Mouse (Mus musculus): ENCODE data around the gene Lyar. TPM values are rescaled to one million over a fixed set of nuclear protein-coding genes. Genes with fewer than 3 reads are reported as not detected.

Gene Lyar
- total and polyA plus RNA-seq, 3 experiments, result 134 to 314 (median 195) TPM

GRCm38 (mm10) chr5:38190907-38191306 lies 29.4 kb upstream of the Lyar start:
- peaks cover 11% of the 10 kb centered on the region for H3K9me3 ChIP-seq (replicated peaks; ENCODE audit: low read length)
- no peak for DNase-seq (ENCODE audit: extremely low read depth)
- no peaks in the 10 kb centered on the region for H3K4me1 ChIP-seq (ENCODE audit: control insufficient read depth in 1 of 2, insufficient read depth in 2 of 2)
- no peak for TF ChIP-seq USF1 (IDR thresholded peaks at IDR 0.05; ENCODE audit: low read depth, low read length)
- TF ChIP-seq BHLHE40 (IDR thresholded peaks at IDR 0.05; ENCODE audit: low read depth, low read length), result no peak
- TF ChIP-seq IRF4 (IDR thresholded peaks at IDR 0.05; ENCODE audit: low read depth, low read length), result no peak
- no peak for TF ChIP-seq MAFK (IDR thresholded peaks at IDR 0.05; ENCODE audit: insufficient replicate concordance, low read length)
- TF ChIP-seq ZC3H11A (IDR thresholded peaks at IDR 0.05; ENCODE audit: low read depth, low read length), result no peak
- no peak for TF ChIP-seq MYC (IDR thresholded peaks at IDR 0.05; ENCODE audit: low read depth, low read length)
- no peak for TF ChIP-seq JUND (conservative IDR thresholded peaks at IDR 0.05; ENCODE audit: low read depth, low read length)
- TF ChIP-seq CHD2 (IDR thresholded peaks at IDR 0.05; ENCODE audit: low read length), result no peak
- no peak for TF ChIP-seq POLR2A (IDR thresholded peaks at IDR 0.05; ENCODE audit: low read depth, low read length)
- no peak for TF ChIP-seq MXI1 (IDR thresholded peaks at IDR 0.05; ENCODE audit: low read depth, low read length)
- TF ChIP-seq MAZ (IDR thresholded peaks at IDR 0.05; ENCODE audit: low read depth, low read length), result no peak
- TF ChIP-seq NRF1 (IDR thresholded peaks at IDR 0.05; ENCODE audit: low read depth, low read length), result no peak
- no peak for TF ChIP-seq GABPA (IDR thresholded peaks at IDR 0.05; ENCODE audit: insufficient replicate concordance, low read depth, low read length)
- TF ChIP-seq PAX5 (IDR thresholded peaks at IDR 0.05; ENCODE audit: low read length), result no peak
- no peak for TF ChIP-seq NELFE (IDR thresholded peaks at IDR 0.05; ENCODE audit: low read depth, low read length)
- no peak for TF ChIP-seq CHD1 (IDR thresholded peaks at IDR 0.05; ENCODE audit: low read depth, low read length)
- TF ChIP-seq KAT2A (IDR thresholded peaks at IDR 0.05; ENCODE audit: insufficient replicate concordance, low read length), result no peak
- TF ChIP-seq ETS1 (conservative IDR thresholded peaks at IDR 0.05; ENCODE audit: low read depth, low read length), result no peak
- no peak for TF ChIP-seq RAD21 (IDR thresholded peaks at IDR 0.05; ENCODE audit: low read depth, low read length)
- H3K27me3 ChIP-seq (replicated peaks), result peaks cover 58% of the 10 kb centered on the region
- H3K79me2 ChIP-seq (replicated peaks; ENCODE audit: control insufficient read depth, extremely low read depth, insufficient read depth, poor library complexity, severe bottlenecking), result no peaks in the 10 kb centered on the region
- H3K27ac ChIP-seq (ENCODE audit: insufficient read depth, low read depth), result no peak overlapping the region
- H3K4me2 ChIP-seq (ENCODE audit: insufficient read depth, low read depth, poor library complexity, severe bottlenecking), result no peak overlapping the region
- H3K9ac ChIP-seq (ENCODE audit: insufficient read depth, low read depth), result no peak overlapping the region
- H3K36me3 ChIP-seq (replicated peaks in 1 of 2; ENCODE audit: control insufficient read depth in 1 of 2, insufficient read depth in 1 of 2, low read length in 1 of 2), result no peaks in the 10 kb centered on the region
- no peak overlapping the region for H3K4me3 ChIP-seq (replicated peaks in 1 of 3; ENCODE audit: low read depth in 2 of 3, low read length in 2 of 3, poor library complexity in 1 of 3)
- dilution Hi-C loops (cut with MboI; ENCODE audit: extremely low pct_ligation_motif_present, extremely low pct_unique_long_range_greater_than_20kb, low sequenced_read_pairs) (no loop called here), in situ Hi-C loops (cut with MboI; ENCODE audit: low pct_ligation_motif_present, low pct_unique_long_range_greater_than_20kb, low sequenced_read_pairs) (no loop called here)

- Histone ChIP-seq H3K9ac (ENCODE audit: insufficient read depth, low read depth) (no peak overlapping the region), H3K36me3 (replicated peaks in 1 of 2; ENCODE audit: control insufficient read depth in 1 of 2, insufficient read depth in 1 of 2, low read length in 1 of 2) (peaks cover 4 to 15% of the 10 kb centered on the region in 2 experiments), H3K79me2 (replicated peaks; ENCODE audit: control insufficient read depth, extremely low read depth, insufficient read depth, poor library complexity, severe bottlenecking) (no peaks in the 10 kb centered on the region), H3K9me3 (replicated peaks; ENCODE audit: low read length) (peaks cover under 1% of the 10 kb centered on the region), H3K4me1 (ENCODE audit: control insufficient read depth in 1 of 2, insufficient read depth in 2 of 2) (no peaks in the 10 kb centered on the region), H3K4me3 (replicated peaks in 1 of 3; ENCODE audit: low read depth in 2 of 3, low read length in 2 of 3, poor library complexity in 1 of 3) (no peak overlapping the region), H3K4me2 (ENCODE audit: insufficient read depth, low read depth, poor library complexity, severe bottlenecking) (no peak overlapping the region), H3K27ac (ENCODE audit: insufficient read depth, low read depth) (no peak overlapping the region), H3K27me3 (replicated peaks) (peaks cover 35% of the 10 kb centered on the region)
- TF ChIP-seq MAZ (IDR thresholded peaks at IDR 0.05; ENCODE audit: low read depth, low read length), result no peak
- no peak for TF ChIP-seq IRF4 (IDR thresholded peaks at IDR 0.05; ENCODE audit: low read depth, low read length)
- TF ChIP-seq E2F4 (IDR thresholded peaks at IDR 0.05; ENCODE audit: insufficient replicate concordance, low read depth, low read length), result no peak
- no peak for TF ChIP-seq KAT2A (IDR thresholded peaks at IDR 0.05; ENCODE audit: insufficient replicate concordance, low read length)
- no peak for TF ChIP-seq BHLHE40 (IDR thresholded peaks at IDR 0.05; ENCODE audit: low read depth, low read length)
- no peak for TF ChIP-seq RCOR1 (conservative IDR thresholded peaks at IDR 0.05; ENCODE audit: low read depth, low read length)
- TF ChIP-seq USF1 (IDR thresholded peaks at IDR 0.05; ENCODE audit: low read depth, low read length), result no peak
- no peak for TF ChIP-seq MAX (IDR thresholded peaks at IDR 0.05; ENCODE audit: low read length)
- TF ChIP-seq RAD21 (IDR thresholded peaks at IDR 0.05; ENCODE audit: low read depth, low read length), result no peak
- TF ChIP-seq ETS1 (conservative IDR thresholded peaks at IDR 0.05; ENCODE audit: low read depth, low read length), result no peak
- TF ChIP-seq EP300 (IDR thresholded peaks at IDR 0.05; ENCODE audit: low read length), result no peak
- TF ChIP-seq CTCF (conservative IDR thresholded peaks at IDR 0.05 in 1 of 2, IDR thresholded peaks at IDR 0.05 in 1 of 2; ENCODE audit: low read depth in 2 of 2, low read length in 2 of 2), result no peak
- no peak for DNase-seq (ENCODE audit: extremely low read depth)
- dilution Hi-C loops (cut with MboI; ENCODE audit: extremely low pct_ligation_motif_present, extremely low pct_unique_long_range_greater_than_20kb, low sequenced_read_pairs) (no loop called here), in situ Hi-C loops (cut with MboI; ENCODE audit: low pct_ligation_motif_present, low pct_unique_long_range_greater_than_20kb, low sequenced_read_pairs) (no loop called here)
Measured at GRCm38 (mm10) chr5:38194946-38195345, 25.3 kb upstream of the Lyar start.

All from CH12.LX (cell line).